Mouse (Mus musculus) heart, adult 2 months (tissue): ENCODE results near the gene Gpd1.

Experiments
- CTCF ChIP-seq: fragments of 200-600 bp; IDR thresholded peaks from 2 replicates; pipeline ENCODE4 v1.8.1; 2022; ENCODE audit warnings: antibody characterized with exemption, mild to moderate bottlenecking, moderate library complexity
- POLR2A ChIP-seq: fragments of 200-500 bp; IDR thresholded peaks from 2 replicates; pipeline ENCODE4 v1.6.1; 2011; ENCODE audit warnings: mild to moderate bottlenecking, low read depth, low read length, control low read depth; ENCODE audit not compliant: insufficient read depth

- TF ChIP-seq CTCF: no peak
- TF ChIP-seq POLR2A: no peak
Observed at GRCm38 (mm10) chr15:99710221-99711190, 6.8 kb upstream of the Gpd1 start.
